Mouse (Mus musculus) heart, adult 9 months (tissue): ENCODE measurements around the gene Ltc4s.

ENCODE experiments used
- DNase-seq, 2 experiments: peaks; one replicate each; pipeline ENCODE4 v3.0.0; 2022; ENCODE audit warnings: low spot score in 2 of 2

Gene Ltc4s

DNA sequence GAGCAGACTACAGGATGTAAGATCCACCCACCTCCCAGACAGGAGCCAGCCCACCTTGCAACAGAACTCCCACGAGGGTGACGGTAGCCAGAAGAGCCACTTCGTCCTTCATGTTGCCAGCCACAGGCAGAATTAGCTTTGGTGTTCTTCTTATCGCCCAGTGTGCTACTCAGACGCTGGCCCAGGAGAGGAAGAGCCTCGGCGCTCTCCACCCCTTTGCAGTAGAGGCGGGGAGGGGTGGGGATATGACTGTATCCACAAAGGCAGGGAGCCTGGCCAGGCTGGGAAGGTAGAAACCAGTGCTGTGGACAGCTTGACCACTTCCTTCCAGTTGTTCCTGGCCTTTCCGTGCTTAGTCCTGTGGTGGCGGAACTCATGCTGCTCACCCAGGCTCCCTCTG is at the start of gene Ltc4s:
Ltc4s (minus strand) TSS at position 293 of the 400 bp plus-strand sequence.
- DNase-seq = peak; percentile 54 to 68

DNA sequence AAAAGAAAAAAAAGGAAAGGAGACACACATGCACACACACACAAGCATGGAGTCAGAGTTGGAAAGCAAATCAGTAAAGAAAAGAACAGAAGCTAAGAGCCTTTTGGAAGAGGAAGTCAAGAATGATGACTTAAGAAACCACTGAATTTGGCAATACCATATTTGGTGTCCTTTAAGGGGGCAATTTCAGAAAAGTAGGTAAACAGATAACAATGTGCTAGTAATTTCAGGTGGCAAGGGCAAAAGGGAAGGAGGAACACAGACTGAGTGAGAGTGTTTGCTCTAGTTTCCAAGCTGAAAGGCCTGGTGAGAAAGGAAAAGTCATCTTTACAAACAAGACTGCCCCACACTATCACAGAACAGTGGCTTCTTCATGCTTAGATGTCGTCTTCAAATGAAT is 48.0 kb upstream of the Ltc4s start:
- DNase-seq = no peak

DNA sequence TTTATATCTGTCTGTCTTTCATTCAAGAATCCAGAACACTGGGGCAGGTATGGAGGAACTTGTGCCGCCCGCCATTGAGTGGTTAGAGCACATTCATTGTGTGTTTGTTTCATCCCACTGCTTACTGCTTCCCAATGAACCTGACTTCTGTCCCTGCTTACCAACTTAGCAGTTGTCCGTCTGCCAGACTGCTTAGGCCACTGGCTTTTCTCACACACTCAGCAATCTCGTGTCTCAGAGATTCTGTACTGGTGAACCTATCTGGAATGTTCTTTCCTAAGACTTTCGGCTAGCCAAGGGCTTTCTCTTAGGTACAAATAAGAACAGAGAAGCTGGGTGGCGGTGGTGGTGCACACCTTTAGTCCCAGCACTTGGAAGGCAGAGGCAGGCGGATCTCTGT is 47.3 kb upstream of the Ltc4s start:
- DNase-seq = no peak

DNA sequence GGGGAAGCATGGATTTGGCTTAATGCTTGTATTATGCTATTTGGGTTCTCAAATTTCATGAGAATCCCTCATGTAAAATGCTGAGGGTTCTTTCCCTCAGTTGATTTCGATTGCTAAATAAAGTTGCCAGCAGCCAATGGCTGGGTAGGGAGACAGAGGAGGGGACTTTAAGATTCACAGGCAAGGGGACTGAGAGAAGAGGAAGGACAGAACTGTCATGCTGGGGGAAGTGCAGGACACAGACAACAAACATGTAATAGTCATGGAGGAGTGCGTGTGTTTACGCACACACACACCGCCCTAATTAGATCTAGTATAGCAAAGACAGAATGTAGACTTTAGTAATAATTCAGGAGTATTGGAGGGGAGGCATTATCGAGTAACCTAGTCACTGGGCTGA is 46.8 kb upstream of the Ltc4s start:
- DNase-seq = no peak

DNA sequence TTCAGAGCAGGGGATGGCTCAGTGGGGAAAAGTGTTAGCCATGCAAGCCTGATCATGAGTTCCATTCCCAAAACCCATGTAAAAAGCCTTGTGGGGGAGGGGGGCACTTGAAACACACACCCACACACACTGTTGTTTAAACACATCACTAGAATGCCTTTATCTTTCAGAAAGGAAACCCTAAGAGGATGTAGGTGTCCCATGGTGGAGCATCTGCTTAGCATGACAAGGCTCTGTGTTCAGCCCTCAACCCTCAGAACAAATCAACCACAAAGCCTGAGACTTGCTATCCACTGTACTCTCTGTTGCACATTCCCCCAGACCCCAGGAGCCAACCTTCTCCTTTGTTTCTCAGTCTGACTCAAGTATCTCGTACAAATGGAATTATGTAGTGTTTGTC is 41.6 kb upstream of the Ltc4s start:
- no peak for DNase-seq

DNA sequence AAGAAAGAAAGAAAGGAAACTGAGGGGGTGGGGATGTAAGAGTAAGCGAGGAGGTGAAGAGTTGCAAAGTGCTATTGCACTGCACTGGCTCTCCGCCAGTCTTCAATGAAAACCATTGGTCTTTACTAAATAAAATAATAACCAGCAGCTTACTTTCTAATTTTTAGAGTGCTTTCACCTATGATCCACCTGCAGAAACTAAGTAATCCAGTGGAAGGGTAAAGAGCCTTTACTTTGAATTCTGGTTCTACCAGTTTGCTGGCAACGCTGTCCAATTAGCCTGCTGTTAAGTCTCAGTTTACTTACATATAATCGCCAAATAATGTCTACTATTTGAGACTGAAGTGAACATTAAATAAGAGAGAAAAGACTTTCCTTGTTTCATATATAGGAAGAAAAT is 40.6 kb upstream of the Ltc4s start:
- DNase-seq = no peak

DNA sequence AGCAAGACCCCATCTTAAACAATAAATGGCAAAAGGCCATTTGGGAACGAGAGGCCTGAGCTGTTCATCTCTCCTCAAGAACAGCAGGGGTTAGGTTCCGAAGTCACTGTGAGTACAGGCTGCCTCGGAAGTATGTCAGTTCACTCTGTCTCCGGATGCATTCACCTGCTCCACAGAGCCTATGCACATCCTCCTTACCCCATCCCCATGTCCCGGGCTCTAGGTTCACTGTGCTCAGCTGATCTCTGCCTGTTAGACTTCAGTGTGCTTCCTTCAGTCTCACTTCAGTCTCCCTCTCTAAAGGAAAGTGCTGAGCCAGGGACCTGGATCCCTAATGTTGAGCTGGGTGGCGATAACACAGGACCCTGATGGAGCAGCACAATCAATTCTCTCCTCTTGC is 39.3 kb upstream of the Ltc4s start:
- no peak for DNase-seq

DNA sequence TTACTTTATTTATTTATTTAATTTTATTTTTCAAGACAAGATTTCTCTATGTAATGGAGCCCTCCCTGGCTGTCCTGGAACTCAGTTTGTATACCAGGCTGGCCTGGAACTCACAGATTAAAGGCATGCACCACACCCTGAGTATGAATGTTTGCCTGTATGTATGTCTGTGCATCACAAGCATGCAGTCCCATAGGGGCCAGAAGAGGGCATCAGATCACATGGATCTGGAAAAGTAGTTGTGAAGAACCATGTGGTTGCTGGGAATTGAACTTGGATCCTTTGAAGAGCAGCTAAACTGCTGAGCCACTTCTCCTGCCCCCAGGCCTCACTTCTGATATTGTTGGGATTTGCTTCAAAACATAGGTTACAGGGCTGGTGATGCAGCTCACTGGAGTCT is 38.6 kb upstream of the Ltc4s start:
- DNase-seq = no peak

DNA sequence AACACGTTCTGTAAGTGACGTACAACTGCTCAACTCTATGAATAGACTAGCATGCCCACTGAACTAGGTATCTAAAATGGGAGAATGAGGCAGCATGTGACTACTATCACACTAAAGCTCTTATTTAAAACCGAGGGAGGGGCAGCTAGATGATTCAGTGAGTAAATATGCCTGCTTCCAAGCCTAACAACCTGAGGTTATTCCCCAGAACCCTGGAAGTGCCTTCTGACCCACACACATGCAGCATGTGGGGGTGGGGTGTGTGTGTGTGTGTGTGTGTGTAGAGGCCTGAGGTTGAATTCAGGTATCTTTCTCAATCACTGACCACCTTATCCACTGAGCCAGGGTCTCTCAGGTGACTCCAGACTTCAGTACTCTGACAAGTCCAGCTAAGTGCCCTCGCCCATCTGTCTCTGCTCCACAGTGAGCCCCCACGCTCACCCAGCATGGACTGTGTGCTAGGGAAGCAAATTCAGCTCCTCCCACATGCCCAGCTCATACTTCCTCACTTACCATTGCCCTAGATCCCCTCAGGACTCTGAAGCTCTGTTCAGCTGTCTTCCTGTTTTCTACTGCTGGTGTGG is 37.2 kb upstream of the Ltc4s start:
- no peak for DNase-seq

DNA sequence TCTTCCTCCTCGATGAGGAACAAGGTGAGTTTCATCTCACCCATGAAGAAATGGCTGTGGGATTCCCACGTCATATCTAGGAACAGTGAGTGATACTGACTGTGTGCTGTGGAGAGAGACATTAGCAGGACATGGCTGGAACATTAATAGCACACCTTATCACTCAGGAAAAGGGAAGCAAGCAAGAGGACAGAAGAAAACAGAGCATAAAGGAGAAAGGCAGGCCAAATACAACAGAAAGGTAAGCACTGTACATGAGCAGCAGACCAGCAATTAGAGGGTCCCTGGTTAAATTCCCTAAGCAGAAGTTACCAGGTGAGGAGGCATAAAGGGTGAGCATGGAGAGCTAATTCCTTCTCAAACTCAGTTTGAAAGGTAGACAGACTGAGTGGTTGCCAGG is 36.7 kb upstream of the Ltc4s start:
- no peak for DNase-seq

DNA sequence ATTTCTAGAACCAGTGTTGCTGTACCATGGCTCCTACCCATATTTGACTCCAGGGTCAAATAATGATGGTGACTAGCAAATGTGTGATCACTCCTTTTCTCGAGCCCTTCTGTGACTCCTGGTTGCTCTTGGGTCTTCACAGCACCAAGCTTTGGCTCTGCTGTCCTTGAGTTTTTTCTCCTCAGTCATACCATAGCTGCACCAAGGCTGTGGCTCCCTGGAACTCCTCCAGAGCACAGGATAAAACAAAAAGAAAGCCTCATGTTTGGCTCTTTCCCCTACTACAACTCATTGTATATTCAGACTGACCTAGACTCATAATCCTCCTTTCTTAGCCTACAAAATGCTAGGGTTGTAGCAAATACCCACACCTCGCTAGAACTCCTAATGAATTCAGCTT is 34.4 kb upstream of the Ltc4s start:
- DNase-seq = no peak

DNA sequence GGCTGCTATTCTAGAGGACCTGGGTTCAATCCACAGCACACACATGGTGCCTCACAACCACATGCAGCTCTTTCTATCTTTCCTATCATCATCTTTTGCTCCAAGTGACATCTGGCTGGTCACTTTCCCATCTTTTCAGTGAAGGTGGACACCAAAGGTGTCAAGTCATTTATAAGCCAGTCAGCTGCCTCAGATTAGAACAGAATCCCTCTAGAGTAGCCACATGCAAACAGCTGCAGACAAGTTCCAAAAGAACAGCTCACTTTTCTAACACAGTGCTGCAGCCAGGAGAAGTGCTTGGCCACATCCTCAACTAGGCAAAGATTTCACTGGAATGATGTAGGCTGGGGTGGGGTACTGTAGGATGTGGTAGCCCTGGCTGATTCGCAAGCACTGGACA is 31.5 kb upstream of the Ltc4s start:
- no peak for DNase-seq

DNA sequence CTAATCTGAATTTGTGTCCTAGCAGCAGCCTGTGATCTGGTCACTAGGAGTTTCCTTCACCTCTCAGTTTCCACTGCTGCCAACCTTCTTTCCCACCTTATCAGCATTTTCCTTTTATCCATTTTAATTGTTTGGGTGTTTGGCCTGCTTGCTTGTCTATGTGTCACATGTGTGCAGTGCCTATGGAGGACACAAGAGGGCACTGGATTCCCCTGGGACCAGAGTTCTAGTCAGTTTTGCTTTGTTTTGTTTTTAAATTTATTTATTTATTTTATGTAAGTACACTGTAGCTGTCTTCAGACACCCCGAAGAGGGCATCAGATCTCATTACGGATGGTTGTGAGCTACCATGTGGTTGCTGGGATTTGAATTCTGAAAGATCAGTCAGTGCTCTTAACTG is 30.7 kb upstream of the Ltc4s start:
- no peak for DNase-seq

DNA sequence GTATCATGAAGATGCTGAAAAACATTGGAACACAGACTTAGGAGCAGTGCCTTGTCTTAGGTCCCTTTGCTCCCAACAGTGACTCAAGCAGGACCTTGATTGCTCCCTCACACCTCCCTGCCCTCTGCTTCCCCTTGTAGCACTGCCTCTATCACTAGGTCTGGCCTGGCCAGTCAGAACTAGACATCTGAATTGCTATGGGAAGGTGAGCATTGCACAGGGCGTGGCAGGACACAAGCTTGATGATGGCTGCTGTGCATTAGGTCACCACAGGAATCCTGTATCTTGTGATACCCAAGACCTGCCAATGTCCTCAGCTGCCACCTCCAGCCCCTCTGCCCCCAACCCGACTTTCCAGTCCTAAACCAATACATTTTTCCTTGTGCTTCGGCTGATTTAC is 28.6 kb upstream of the Ltc4s start:
- DNase-seq = no peak

DNA sequence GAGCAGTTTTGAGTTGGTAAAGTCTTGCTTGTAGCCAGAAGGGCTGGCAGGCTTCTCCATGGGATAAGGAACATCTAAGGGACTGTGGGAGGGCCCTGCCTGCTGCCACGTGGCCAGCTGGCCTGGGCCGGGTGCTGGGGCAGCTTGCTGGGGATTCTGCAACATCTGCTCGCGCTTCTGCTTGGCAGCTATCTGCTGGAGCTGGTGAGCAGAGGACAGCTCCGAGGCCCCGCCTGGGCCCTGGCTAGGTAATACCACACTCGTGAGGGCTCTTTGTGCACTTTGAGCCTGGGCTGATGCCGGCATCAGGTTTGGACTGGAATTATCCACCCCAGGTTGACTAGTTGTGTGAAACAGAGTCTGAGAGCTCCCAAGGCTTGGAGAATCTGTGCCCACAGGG is 27.5 kb upstream of the Ltc4s start:
- peak in 1 of 2 experiments; percentile 34 for DNase-seq

DNA sequence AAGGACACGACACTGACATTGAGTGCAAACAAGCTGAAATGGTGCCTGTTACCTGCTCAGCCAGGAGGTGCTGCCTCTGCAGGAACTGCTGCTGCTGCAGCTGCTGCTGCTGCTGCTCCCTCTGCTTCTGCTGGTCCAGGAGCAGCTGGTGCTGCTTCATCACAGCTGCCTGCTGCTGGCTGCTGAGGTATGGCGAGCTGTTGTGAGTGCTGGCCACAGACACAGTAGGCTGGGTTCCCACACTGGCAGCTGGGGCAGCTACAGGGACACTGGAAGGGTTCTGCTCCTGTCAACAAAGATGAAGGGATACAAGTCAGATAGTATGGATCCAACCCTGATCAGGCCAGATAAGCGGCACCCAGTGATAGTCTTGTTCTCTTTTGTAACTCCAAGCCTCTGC is 24.8 kb upstream of the Ltc4s start:
- DNase-seq = no peak

DNA sequence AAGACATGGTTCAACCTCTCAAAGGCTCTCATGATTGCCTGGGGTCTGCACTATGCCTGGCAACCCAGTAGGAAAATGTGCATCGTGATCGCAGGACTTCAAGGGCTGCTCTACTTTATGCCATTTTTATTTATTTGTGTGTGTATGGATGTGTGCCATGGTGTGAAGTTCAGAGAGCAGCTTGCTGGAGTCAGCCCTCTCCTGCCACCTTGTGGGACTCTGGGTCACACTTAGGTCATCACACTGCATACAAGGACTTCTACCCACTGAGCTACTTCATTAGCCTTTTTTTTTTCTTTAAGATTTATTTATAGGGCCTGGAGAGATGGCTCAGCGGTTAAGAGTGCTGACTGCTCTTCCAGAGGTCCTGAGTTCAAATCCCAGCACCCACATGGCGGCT is 23.6 kb upstream of the Ltc4s start:
- no peak for DNase-seq

DNA sequence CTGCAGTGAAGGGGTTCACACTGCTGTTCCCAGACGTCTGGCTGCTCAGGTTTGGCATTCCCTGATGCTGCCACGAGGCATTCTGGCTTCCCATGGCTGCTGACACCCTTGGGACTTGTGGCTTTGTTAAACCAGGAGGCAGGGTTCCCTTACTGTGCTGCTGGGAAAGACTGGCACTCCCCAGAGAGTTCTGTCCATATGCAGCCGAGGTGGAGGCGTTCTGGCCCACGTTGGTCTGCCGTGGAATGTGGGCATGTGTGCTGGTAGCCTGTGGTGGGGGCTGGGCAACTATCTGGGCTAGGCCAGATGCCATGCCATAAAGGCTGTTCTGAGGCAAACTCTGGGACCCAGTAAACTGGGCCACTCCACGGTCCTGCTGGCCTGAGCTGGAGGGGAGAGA is 19.9 kb upstream of the Ltc4s start:
- DNase-seq = no peak

DNA sequence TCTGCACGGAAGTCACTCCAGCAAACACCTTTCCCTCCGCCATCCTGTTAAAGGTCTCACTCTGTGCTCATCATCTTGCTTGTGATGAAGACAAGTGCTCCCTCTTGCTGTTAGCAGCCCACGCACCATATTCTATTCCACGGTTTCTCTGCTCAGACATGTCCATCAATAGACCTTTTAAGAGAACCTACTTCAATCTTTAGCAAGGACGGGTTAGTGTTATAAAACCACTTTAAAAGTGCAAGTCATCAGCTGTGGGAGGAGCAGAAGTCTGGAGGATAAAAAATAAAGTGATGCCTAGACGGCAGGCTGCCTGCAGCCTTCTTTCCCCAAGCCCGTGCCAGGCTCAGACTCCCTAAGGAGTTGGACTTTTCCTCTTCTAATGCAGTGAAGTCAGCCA is 18.2 kb upstream of the Ltc4s start:
- DNase-seq = no peak

DNA sequence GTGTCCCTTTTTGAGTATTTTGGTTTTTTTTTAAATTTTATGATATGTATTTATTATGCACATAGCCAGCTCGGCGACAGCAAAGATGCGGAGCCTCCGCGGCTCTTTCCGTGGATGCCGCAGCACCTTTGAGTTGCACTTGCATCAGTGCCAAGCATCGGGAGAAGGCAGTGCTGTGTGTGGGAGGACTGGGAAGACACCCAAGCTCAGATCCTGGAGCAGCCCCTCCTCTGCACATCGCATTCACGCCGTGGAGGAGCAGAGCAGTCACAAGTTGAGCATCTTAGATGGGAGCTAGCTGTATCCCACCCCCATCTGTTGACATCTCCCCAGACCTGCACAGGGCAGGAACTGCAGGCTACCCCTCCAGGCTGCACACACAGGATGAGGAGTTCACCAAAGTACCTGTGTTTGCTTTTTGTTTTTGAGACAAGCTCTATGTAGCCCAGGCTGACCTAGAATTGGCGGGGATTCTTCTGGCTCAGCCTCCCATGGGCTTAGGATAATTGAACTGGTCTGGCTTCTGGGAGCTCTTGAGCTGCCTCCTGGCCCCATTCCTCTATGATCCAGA is 15.7 kb upstream of the Ltc4s start:
- no peak for DNase-seq

DNA sequence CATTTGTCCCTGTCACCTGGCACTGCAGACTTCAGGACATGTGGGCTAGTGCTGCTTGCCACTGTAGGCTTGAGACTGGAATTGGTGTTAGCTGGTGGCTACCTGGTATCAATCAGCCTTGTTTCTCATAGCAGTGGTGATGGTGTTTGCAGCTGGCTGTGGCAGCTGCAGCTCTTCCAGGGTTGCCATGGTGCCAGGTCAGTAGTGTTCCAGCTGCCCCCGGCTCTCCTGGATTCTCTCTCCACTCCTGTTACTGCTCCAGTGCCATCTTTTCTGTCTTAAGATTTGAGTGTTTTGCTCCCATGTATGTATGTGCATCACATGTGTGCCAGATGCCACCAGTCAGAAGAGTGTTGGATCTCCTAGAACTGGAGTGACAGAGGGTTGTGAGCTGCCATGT is 15.0 kb upstream of the Ltc4s start:
- no peak for DNase-seq

DNA sequence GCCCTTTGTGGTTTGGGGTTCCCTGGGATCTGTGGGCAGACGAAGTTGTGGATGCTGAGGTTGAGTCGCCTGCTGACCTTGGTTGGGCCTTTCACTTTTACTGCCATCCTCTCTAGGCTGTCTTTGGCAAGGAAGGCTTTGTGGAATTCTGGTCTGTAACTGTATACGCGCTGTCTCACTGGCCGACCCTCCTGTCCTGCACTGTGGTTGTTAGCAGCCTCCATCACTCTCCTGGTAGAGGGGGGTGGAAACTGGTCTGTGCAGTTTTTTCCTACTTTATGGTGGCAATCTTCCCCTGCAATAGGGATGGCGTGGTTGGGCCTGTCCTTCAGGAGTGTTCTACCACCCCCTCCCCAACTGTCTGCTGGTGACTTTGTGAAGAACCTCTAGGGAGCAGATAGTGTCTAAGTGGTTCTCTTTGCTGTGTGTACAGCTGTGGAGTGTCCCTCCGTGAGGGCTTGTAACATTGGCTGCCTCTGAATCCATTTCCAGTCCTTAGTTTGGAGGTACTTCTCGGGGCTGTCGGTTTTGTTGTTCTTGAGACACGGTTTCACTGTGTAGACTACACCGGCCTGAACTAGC is 14.4 kb upstream of the Ltc4s start:
- no peak for DNase-seq

DNA sequence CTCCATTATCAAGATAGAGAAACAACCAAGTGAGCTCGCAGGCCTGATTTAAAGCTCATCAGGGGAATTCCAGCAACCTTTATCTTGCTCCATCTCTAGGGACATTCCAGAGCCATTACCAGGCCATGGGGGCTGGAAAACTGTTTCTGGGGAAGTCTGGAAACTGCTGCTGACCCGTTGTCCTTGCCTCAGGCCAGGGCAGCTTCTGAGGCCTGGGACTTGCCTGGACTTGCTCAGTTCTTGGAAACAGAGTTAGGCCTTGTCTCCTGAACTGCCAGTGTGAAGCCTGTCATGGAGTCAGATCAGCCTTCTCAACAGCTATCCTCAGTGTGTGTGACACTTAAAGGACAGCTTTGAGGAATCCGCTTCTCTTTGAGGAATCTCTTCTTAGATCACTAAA is 13.8 kb upstream of the Ltc4s start:
- no peak for DNase-seq
